Mouse (Mus musculus) lung, postnatal 10 days (tissue): ENCODE data around the gene Cfi.

Experiments
- DNase-seq: peaks from one replicate; pipeline ENCODE4 v3.0.0; 2021

Gene Cfi

DNA sequence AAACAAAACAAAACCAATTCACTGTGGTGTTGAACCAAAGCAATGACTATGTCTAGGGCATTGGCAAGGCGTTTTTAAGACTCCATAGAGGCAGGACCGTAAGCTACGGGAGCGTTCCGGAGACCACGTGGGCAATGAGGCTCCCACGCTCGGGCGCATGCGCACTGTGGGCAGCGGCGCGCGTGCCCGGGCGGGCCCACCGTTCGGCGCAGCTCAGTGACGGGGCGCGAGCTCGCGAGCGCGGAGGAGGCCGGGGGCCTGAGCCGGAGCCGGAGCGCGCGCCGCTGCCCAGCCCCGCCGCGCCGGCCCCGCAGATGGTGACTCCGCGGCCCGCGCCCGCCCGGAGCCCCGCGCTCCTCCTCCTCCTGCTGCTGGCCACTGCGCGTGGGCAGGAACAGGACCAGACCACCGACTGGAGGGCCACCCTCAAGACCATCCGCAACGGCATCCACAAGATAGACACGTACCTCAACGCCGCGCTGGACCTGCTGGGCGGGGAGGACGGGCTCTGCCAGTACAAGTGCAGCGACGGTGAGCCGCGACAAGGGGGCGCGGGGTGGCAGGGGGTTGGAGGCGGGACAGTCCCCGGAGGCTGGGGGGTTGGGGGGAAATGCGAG lies 42.8 kb downstream of the Cfi start, which contains the start of gene Pla2g12a:
Pla2g12a (plus strand) TSS at position 202 of the 617 bp plus-strand sequence.
- peak; percentile 93 for DNase-seq

GRCm38 (mm10) chr3:129879131-129879757 lies 43.6 kb downstream of the Cfi start:
- peak; percentile 45 for DNase-seq

DNA sequence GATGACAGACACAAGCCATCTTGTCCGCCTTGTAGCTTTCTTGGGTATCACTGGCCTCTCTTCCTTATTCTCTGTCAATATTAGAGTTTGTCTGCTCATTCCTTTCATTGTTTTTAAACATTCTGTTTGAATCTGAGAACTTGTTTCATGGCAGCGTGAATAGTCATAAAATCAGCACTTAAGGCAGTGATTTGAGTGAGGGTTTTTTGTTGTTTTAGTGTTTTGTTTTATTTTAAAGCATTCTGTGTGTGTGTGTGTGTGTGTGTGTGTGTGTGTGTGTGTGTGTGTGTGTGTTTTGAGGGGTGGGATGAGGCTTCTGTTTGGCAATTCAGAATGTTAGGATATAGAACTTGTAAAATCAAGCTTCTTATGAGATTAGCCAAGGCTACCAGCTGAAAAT lies 44.2 kb downstream of the Cfi start:
- no peak for DNase-seq

GRCm38 (mm10) chr3:129880925-129881593 lies 45.4 kb downstream of the Cfi start:
- DNase-seq = peak; percentile 45

- no peak for DNase-seq
These were observed 49.9 kb downstream of the Cfi start for GRCm38 (mm10) chr3:129885577-129885976.

GRCm38 (mm10) chr3:129886430-129886829 lies 50.7 kb downstream of the Cfi start:
- DNase-seq = no peak

GRCm38 (mm10) chr3:129887779-129888517 lies 52.3 kb downstream of the Cfi start:
- DNase-seq = no peak

DNA sequence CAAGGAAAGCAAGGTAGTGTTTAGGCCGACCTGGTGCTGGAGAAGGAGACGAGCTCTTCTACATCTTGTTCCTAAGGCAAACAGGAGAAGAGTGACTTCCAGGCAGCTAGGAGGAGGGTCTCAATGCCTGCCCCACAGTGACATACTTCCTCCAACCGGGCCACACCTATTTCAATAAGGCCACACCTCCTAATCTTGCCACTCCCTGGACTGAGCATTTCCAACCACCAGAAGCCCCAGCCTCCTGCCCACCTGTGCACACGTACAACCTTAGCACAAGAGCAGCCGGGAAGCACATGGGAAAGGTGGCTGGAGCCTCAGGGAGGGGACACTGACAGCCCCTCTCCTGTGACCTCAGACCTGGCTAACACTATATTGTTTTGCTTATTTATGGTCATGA lies 56.3 kb downstream of the Cfi start:
- DNase-seq = no peak

- DNase-seq = no peak
These were observed 57.5 kb downstream of the Cfi start for GRCm38 (mm10) chr3:129893143-129893542.

DNA sequence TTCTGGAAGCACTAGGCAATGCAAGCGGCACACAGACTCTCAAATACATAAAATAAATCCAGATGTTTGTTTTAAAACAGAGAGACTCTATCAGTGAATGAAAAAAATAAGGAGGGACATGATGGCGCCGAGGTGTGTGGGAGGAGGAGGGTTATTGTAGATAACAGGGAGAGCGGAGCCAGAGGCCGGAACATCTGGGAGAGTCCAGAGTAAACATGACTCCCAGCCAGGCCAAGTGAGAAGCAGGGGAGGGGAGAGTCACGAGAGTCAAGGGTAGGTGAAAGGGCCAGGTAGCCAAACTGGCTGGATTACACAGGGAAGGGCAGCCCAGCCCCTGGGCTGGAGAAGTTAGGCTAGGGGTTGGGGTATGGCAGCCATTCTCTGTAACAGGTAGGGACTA lies 60.9 kb downstream of the Cfi start:
- no peak for DNase-seq

DNA sequence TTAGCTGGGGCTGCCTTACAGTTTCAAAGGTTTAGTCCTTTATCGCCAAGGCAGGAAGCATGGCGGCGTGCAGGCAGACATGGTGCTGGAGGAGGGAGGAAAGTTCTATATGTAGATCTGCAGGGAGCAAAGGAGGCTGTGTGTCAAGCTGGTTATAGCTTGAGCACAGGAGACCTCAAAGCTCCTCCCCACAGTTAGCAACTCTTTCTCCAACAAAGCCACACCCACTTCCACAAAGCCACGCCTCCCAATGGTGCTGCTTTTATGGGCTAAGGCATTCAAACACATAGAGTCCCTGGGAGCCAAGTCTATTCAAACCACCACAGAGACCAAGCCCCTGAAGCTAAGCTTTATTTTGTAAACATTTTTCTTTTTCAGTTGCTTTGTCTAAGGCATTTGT lies 63.2 kb downstream of the Cfi start:
- DNase-seq = peak; percentile 30

- peak; percentile 89 for DNase-seq
These were observed 65.7 kb downstream of the Cfi start, which contains the start of gene Casp6 for GRCm38 (mm10) chr3:129901271-129901809. TSS of gene Casp6 (plus strand) at chr3:129901425.

GRCm38 (mm10) chr3:129903369-129903768 lies 67.7 kb downstream of the Cfi start:
- DNase-seq = no peak

- no peak for DNase-seq
These were observed 68.2 kb downstream of the Cfi start for GRCm38 (mm10) chr3:129903866-129904265.

DNA sequence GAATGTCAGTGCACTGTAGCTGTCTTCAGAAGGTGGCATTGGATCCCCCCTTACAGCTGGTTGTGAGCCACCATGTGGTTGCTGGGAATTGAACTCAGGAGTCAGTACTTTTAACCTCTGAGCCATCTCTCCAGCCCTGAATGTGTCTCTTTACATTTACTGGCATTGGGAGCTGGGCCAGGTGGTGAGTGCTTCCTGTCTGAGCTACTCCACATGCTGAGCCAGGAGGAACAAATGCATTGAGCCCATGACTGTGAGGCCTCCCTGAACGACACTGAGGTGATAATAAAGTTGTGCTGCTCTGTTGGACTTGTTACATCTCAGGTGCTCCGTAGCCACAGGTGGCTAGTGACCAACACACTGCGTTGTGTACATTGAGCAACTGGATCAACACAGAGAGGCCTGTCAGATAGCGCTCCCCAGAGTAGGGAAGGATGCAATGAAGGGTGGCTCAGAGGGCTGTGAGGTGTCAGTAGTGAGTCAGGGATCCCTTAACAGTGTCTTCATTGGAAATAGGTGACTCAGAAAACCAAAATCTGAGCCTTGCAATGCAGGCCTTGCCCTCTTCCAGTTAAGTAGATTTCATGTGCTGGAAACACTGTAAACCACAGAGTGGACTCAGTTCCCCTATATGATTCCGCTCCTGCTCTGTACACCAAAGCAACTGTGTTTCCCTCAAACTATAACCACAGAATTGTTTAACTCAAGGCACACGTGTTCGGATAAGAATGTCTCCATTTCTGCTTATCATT lies 68.9 kb downstream of the Cfi start:
- DNase-seq = no peak

- DNase-seq = no peak
These were observed 76.3 kb downstream of the Cfi start for GRCm38 (mm10) chr3:129912025-129912424.

- no peak for DNase-seq
These were observed 77.6 kb downstream of the Cfi start for GRCm38 (mm10) chr3:129913241-129913640.

GRCm38 (mm10) chr3:129917424-129917823 lies 81.7 kb downstream of the Cfi start:
- no peak for DNase-seq

- peak; percentile 73 for DNase-seq
These were observed 82.8 kb downstream of the Cfi start for GRCm38 (mm10) chr3:129918434-129918833.

GRCm38 (mm10) chr3:129923581-129923980 lies 87.9 kb downstream of the Cfi start:
- DNase-seq = no peak
